Mouse (Mus musculus): ENCODE data around the gene Rbbp7. TPM values are rescaled to one million over a fixed set of nuclear protein-coding genes. Genes with fewer than 3 reads are reported as not detected.

Rbbp7 gene
- polyA plus RNA-seq (2015; fragmentation: Nextera tagmentation; extraction: Ambion mirVana): 383 and 413 TPM in 2 replicates

DNA sequence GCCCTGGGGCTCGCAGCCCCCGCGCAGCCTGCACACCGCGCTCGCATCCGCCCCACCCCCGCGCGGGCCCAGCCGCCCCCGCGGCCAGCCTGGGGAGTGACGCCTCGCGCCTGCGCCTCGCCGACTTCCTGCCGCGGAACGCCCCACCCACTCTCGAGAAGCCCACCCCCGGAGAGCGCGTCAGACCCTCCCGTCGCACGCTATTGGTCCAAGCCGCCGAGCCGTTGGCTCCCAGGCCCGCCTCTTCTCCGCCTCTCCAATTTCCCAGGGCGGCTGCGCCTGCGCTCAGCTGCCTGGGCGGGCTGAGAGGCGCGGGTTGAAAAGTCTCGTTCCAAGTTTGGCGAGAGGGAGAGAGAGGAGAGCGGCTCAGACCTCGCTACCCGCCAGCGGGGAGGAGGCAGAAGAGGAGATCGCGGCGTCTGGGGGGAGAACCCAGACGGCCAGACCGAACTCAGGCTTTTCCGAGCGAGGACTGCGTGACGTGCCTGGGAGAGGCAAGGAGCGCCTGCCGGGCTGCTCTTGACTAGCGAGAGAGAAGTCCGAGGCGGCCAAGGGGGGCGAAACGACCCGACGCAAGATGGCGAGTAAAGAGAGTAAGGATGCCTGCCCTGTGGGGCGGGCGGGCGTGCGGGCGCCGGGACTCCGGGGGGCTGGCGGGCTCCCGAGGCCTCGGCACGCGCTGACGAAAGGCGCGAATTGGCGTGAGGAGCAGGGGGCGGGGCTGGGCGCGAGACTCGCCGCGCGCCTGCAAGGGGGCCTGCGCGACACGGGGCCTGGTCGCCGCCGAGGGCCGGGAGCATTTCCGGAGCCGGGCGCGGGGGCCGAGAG, at the start of gene Rbbp7:
TSS of gene Rbbp7 (plus strand) at position 288 of the 828 bp plus-strand sequence.
- peak within 1 kb of the TSS; percentile 99 for H3K27ac ChIP-seq (replicated peaks)
- H3K9me3 ChIP-seq: no peaks in the 10 kb centered on the region
- peak within 1 kb of the TSS; percentile 69 for H3K4me2 ChIP-seq
- peaks cover 16% of the 10 kb centered on the region for H3K4me1 ChIP-seq
- peaks cover 14% of the 10 kb centered on the region for H3K36me3 ChIP-seq
- peak within 1 kb of the TSS; percentile 93 for H3K9ac ChIP-seq
- ATAC-seq (ENCODE audit: extremely low read depth, insufficient number of reproducible peaks, low FRiP score, low TSS enrichment): peak; percentile 96
- peak within 1 kb of the TSS; percentile 74 for H3K4me3 ChIP-seq
- WGBS: 17% methylated on average over 24 of the region's 100 CpGs
- no peaks in the 10 kb centered on the region for H3K27me3 ChIP-seq (replicated peaks)

DNA sequence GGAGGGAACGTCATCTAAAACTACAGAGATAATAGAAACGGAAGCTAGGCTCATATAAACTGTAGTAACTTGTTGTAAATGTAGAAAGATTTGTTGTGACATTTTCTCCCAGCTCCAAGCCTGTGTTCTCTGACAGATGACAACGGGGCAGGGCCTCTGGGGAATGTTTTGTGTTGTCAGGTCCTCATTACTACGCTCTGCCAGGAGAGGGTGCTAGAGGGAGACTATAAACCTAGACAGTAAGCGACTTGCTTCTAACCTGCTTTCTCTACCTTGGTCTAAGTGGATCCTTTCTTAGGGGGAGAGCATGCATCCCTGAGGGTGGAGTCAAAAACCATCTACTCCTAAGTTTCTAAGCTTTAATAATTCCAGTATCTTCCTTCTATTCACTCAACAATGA, 42.4 kb upstream of the Rbbp7 start:
- no peak for ATAC-seq (ENCODE audit: extremely low read depth, insufficient number of reproducible peaks, low FRiP score, low TSS enrichment)
- H3K9me3 ChIP-seq: no peaks in the 10 kb centered on the region
- no peaks in the 10 kb centered on the region for H3K27me3 ChIP-seq (replicated peaks)
- 25% methylated on average over 5 of the region's 5 CpGs for WGBS
- H3K36me3 ChIP-seq: no peaks in the 10 kb centered on the region
- no peak overlapping the region for H3K4me3 ChIP-seq
- H3K9ac ChIP-seq: no peak overlapping the region
- H3K4me1 ChIP-seq: no peaks in the 10 kb centered on the region
- no peak overlapping the region for H3K4me2 ChIP-seq
- no peak overlapping the region for H3K27ac ChIP-seq (replicated peaks)

DNA sequence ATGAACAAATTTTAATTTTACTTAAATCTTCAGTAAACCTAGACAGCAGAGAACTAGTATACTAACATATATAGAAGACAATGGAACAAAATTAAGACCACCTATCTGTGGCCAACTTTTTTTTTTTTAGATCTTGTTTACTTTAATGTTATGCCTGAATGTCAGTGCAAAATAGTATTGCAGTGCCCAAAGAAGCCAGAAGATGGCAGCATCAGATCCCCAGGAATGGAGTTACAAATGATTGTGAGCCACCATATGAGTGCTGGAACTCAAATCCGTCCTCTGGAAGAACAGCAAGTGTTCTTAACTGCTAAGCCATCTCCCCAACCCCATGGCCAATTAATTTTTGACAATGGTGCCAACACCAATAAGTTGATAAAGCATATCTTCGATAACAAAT, 40.6 kb upstream of the Rbbp7 start:
- Histone ChIP-seq H3K4me2 (no peak overlapping the region), H3K4me3 (no peak overlapping the region), H3K27me3 (replicated peaks) (no peaks in the 10 kb centered on the region), H3K36me3 (no peaks in the 10 kb centered on the region), H3K27ac (replicated peaks) (no peak overlapping the region), H3K4me1 (no peaks in the 10 kb centered on the region), H3K9ac (no peak overlapping the region), H3K9me3 (no peaks in the 10 kb centered on the region)
- no peak for ATAC-seq (ENCODE audit: extremely low read depth, insufficient number of reproducible peaks, low FRiP score, low TSS enrichment)
- WGBS: 37% methylated on average over 2 of the region's 2 CpGs

- no peak for ATAC-seq (ENCODE audit: extremely low read depth, insufficient number of reproducible peaks, low FRiP score, low TSS enrichment)
- H3K4me2 ChIP-seq: peak overlapping the region; percentile 48
- H3K4me1 ChIP-seq: peaks cover 7% of the 10 kb centered on the region; the same call in 1 of the 2 replicates
These were observed 32.8 kb upstream of the Rbbp7 start for GRCm38 (mm10) chrX:162727367-162727777.

DNA sequence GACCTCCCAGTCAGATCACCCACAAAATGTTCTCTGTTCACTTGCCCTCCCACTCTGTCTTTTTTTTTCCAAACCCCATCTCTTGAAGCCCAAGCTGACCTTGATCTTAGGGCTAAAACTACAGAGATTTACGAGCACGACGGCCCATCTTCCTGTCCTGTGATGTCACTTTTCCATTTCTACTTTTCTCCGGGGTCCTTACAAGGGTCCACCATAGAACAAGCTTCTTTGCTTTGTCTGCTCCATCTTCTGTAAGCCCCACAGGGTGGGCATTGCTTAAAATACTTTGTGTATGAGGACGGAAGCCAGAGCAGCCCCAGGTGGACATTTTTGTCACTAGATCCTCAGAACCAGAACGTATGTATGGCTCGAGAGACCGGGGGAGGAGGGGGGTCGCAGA, 32.4 kb upstream of the Rbbp7 start:
- Histone ChIP-seq H3K4me1 (peaks cover 7% of the 10 kb centered on the region; the same call in 1 of the 2 replicates), H3K36me3 (no peaks in the 10 kb centered on the region), H3K27ac (replicated peaks) (no peak overlapping the region; the same call in 1 of the 2 replicates), H3K27me3 (replicated peaks) (no peaks in the 10 kb centered on the region), H3K4me2 (peak overlapping the region; percentile 48), H3K4me3 (no peak overlapping the region), H3K9me3 (no peaks in the 10 kb centered on the region), H3K9ac (no peak overlapping the region)
- no peak for ATAC-seq (ENCODE audit: extremely low read depth, insufficient number of reproducible peaks, low FRiP score, low TSS enrichment)
- 35% methylated on average over 9 of the region's 9 CpGs for WGBS

More at GRCm38 (mm10) chrX:162727367-162727777, 32.8 kb upstream of the Rbbp7 start:
- Histone ChIP-seq H3K4me3 (no peak overlapping the region), H3K9ac (peak overlapping the region; percentile 37; the same call in 1 of the 2 replicates), H3K9me3 (no peaks in the 10 kb centered on the region), H3K27me3 (replicated peaks) (no peaks in the 10 kb centered on the region), H3K27ac (replicated peaks) (no peak overlapping the region; the same call in 1 of the 2 replicates), H3K36me3 (no peaks in the 10 kb centered on the region)
- whole genome bisulfite sequencing: 12% methylated on average over 13 of the region's 13 CpGs

DNA sequence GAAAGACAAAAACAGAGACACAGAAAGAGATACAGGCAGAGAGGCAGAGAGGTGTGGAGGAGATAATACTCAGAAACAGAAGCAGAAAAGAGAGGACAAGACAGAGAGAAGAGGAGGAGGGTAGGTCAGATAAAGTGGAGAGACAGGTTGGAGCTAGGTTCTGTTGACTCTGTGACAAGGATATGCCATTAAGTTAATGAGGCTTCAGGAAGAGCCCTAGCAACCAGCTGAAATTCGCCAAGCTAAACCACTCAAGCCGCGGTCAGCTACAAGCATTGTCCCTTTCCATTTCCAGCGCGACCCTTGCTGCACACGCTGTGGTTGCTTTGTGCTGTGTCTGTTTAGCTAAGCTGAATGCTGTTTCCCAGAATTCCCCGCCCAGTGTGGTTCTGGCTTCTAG, 32.0 kb upstream of the Rbbp7 start:
- Histone ChIP-seq H3K4me3 (no peak overlapping the region), H3K4me1 (peaks cover 7% of the 10 kb centered on the region; the same call in 1 of the 2 replicates), H3K4me2 (no peak overlapping the region; the same call in 1 of the 2 replicates), H3K9me3 (no peaks in the 10 kb centered on the region), H3K36me3 (no peaks in the 10 kb centered on the region), H3K9ac (no peak overlapping the region), H3K27me3 (replicated peaks) (no peaks in the 10 kb centered on the region), H3K27ac (replicated peaks) (no peak overlapping the region)
- no peak for ATAC-seq (ENCODE audit: extremely low read depth, insufficient number of reproducible peaks, low FRiP score, low TSS enrichment)
- 41% methylated on average over 7 of the region's 7 CpGs for WGBS

DNA sequence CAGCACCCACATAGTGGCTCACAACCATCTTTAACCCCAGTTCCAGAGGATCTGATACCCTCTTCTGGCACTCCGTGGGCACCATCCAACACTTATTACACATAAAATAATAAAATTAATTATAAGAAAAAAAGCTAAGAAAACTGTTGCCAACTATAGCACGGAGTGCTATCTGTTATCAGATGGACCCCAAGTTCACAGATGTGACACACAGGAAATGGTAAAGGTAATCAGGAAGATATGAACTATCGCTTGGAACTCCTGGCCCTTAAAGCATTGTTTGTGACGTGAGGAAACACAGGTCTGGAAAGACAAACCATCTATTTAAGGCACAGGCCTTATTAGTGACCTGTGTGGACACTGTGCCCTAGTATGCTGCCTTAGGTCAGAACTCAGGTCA, 30.2 kb upstream of the Rbbp7 start:
- no peak overlapping the region for H3K27ac ChIP-seq (replicated peaks)
- H3K4me2 ChIP-seq: no peak overlapping the region
- no peak overlapping the region for H3K4me3 ChIP-seq
- 75% methylated on average over 4 of the region's 4 CpGs for WGBS
- H3K4me1 ChIP-seq: peaks cover 7% of the 10 kb centered on the region; the same call in 1 of the 2 replicates
- no peaks in the 10 kb centered on the region for H3K9me3 ChIP-seq
- no peak for ATAC-seq (ENCODE audit: extremely low read depth, insufficient number of reproducible peaks, low FRiP score, low TSS enrichment)
- no peak overlapping the region for H3K9ac ChIP-seq
- no peaks in the 10 kb centered on the region for H3K36me3 ChIP-seq
- no peaks in the 10 kb centered on the region for H3K27me3 ChIP-seq (replicated peaks)

DNA sequence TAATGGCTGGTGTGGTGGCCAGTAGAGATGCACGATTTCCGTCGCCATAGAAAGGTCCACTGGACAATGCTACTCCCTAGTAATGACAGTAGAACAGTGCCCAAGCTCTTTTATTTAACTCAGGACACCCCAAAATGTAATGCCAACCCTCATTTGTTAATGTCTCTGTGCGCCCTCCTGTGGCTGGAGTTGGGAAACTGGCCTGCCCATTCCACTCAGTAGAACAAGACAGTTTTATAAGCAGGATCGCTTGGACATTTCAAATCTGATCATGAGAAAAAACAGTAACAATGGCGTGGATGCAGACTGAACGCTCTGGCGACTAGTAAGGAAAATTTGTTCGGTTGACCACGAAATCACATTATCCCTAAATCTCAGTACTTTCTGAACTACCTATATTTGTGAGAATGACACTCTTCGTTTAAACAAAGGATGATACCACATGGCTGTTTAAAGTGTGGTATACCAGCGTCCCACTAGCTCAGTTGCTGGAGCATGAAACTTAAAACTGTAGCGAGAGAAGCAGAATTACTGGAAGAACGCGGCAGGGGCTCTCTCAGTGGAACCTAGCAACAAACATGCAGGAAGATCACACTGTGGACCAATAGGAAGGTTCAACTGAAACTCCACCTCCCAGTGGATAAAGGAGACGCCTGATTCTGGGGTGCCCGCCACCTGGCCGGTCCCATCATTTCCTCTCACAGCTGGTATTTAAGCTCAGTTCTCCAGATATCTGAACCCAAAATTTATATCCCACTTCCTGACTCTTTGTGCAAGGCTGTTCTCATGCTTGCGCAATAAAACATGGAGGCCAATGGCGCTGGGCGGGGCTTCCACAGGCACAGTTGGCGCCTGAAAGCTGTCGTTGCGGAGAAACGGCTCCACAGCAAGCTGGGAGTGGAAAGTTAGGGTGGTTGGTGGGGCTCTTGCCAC, 24.9 kb upstream of the Rbbp7 start:
- Histone ChIP-seq H3K27ac (replicated peaks) (peak overlapping the region; percentile 76), H3K4me1 (peaks cover 6% of the 10 kb centered on the region; the same call in 1 of the 2 replicates), H3K4me3 (peak overlapping the region; percentile 53), H3K36me3 (no peaks in the 10 kb centered on the region), H3K9ac (peak overlapping the region; percentile 75), H3K27me3 (replicated peaks) (no peaks in the 10 kb centered on the region), H3K9me3 (no peaks in the 10 kb centered on the region), H3K4me2 (peak overlapping the region; percentile 70)
- ATAC-seq (ENCODE audit: extremely low read depth, insufficient number of reproducible peaks, low FRiP score, low TSS enrichment): peak; percentile 46; the same call in 1 of the 2 replicates
- WGBS: 19% methylated on average over 25 of the region's 25 CpGs

DNA sequence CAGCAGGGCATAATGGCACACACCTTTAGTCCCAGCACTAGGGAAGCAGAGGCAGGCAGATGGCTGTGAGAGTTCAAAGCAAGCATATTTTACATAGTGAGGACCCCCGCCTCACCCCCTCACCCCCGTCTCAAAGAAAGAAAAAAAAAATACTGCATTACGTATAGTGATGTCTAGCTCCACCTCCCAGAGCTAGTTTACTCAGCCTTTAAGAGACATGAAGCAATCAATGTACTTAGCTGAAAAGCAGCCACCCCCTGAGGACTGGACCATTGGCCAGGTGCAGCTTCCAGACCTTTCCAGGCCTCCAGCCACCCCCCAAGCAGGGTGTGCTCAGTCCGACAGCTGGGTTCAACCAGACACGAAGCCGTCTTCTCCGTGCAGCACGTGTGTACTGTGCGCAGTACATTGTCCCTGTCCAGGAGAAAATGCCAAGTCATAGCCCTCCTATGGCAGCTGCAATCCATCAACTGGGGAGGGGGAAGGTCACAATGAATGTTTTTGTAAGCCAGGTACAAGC, 24.0 kb upstream of the Rbbp7 start:
- peak overlapping the region; percentile 53 for H3K4me3 ChIP-seq
- no peaks in the 10 kb centered on the region for H3K36me3 ChIP-seq
- peak overlapping the region; percentile 75 for H3K9ac ChIP-seq
- no peaks in the 10 kb centered on the region for H3K27me3 ChIP-seq (replicated peaks)
- WGBS: 36% methylated on average over 9 of the region's 9 CpGs
- H3K4me2 ChIP-seq: peak overlapping the region; percentile 70
- H3K27ac ChIP-seq (replicated peaks): peak overlapping the region; percentile 76
- no peaks in the 10 kb centered on the region for H3K9me3 ChIP-seq
- no peak; the same call in 1 of the 2 replicates for ATAC-seq (ENCODE audit: extremely low read depth, insufficient number of reproducible peaks, low FRiP score, low TSS enrichment)
- peaks cover 6% of the 10 kb centered on the region; the same call in 1 of the 2 replicates for H3K4me1 ChIP-seq

DNA sequence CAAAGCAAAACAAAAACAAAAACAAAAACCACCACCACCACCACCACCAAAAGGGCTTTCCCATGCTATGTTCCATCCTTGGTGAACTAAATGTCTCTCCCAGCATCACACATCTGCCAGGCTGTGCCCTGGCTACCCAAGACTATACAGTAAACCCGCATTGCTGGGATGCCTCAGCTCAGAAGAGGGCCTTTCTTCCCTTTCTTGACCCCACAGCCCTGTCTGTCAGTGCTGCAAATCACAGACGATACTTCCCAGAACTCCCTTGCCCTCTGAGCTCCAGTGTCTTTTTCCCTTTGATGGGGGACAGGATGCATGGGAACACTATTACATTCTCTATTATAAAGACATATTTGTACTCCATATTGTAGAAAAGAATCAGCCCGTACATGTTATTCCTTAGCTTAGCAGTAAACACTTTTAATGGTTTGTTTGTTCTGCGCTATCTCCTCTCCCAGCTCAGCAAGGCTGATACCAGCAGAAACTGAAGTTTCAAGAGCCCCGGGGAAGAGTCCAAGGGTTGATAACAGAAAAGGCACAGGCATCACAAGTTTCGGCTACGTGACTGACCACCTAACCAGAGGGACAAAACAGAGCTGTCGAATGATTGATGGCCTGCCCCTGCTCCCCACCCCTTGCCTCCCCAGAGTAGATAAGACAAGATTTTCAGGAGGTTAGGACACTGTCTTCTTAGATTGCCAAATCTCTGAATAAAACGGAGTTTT, 11.3 kb upstream of the Rbbp7 start:
- no peak overlapping the region for H3K4me3 ChIP-seq
- no peak for ATAC-seq (ENCODE audit: extremely low read depth, insufficient number of reproducible peaks, low FRiP score, low TSS enrichment)
- H3K9me3 ChIP-seq: no peaks in the 10 kb centered on the region
- H3K36me3 ChIP-seq: no peaks in the 10 kb centered on the region
- H3K27ac ChIP-seq (replicated peaks): peak overlapping the region; percentile 15; the same call in 1 of the 2 replicates
- no peak overlapping the region for H3K9ac ChIP-seq
- H3K4me1 ChIP-seq: peaks cover 7% of the 10 kb centered on the region
- WGBS: 24% methylated on average over 9 of the region's 9 CpGs
- no peak overlapping the region for H3K4me2 ChIP-seq
- H3K27me3 ChIP-seq (replicated peaks): no peaks in the 10 kb centered on the region

Data from heart, embryonic 13.5 days (tissue).